17 mouse cellular contexts compared by ENCODE assay signal in the genomic region with DNA sequence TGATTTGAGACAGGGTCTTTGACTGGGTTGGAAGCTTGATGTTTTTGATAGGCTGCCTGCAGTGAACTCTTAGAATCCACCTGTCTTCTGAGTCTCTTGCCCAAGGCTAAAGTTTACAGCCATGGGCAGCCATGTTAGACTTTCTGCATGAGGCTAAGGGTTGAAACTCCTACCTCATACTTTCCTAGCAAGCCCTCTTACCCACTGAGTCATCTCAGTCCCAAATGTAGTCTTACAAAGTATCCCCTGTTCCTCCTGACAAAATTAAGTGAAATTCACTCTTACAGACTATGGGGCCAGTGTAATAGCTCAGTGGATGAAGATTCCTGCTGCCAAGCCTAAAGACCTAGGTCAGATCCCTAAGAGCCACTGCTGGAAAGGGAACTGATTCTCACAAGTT. TPM values are rescaled to one million over a fixed set of nuclear protein-coding genes. Genes with fewer than 3 reads are reported as not detected.
"Had no signal": no experiment of that assay in that cellular context is flagged by ENCODE, and none has a peak within 500 bp of the region (broad histone marks: within the 10 kb centered on the region; RNA-seq: fewer than 3 reads in every experiment).

No protein-coding gene starts in this region.

- H3K9ac ChIP-seq: neural tube, embryonic 13.5 days; neural tube, embryonic 15.5 days; stomach, embryonic 15.5 days had no signal

- H3K4me1 ChIP-seq: neural tube, embryonic 13.5 days; neural tube, embryonic 15.5 days; stomach, embryonic 15.5 days had no signal

- DNase-seq: retina, postnatal 1 day; right cerebral cortex, adult 18-20 months; right cerebral cortex, postnatal 14 days; right cerebral cortex, postnatal 25 days; right cerebral cortex, postnatal 4 days; spleen, adult 18-20 months; thymus, adult 18-20 months; thymus, adult 2 months; thymus, postnatal 14 days; thymus, postnatal 25 days; thymus, postnatal 36 days; thymus, postnatal 4 days had no signal

- H3K27ac ChIP-seq: neural tube, embryonic 13.5 days; neural tube, embryonic 15.5 days; stomach, embryonic 15.5 days; stomach, postnatal 0 days had no signal

- H3K27me3 ChIP-seq: neural tube, embryonic 15.5 days; stomach, embryonic 15.5 days had no signal

- H3K4me3 ChIP-seq: neural tube, embryonic 13.5 days; neural tube, embryonic 15.5 days; stomach, embryonic 15.5 days had no signal

- H3K4me2 ChIP-seq: neural tube, embryonic 13.5 days; neural tube, embryonic 15.5 days; stomach, embryonic 15.5 days had no signal

- H3K36me3 ChIP-seq: neural tube, embryonic 13.5 days; neural tube, embryonic 15.5 days; stomach, embryonic 15.5 days had no signal

- H3K9me3 ChIP-seq: neural tube, embryonic 13.5 days; neural tube, embryonic 15.5 days; stomach, embryonic 15.5 days had no signal

RNA-seq across cellular contexts. Expression of gene Map6d1, which starts 5.9 kb away (rescaled TPM):
- total RNA-seq: neutrophil, adult 5-6 weeks had no signal
